Mouse (Mus musculus) stomach, postnatal 0 days (tissue): ENCODE measurements around the gene Dkkl1. TPM values are rescaled to one million over a fixed set of nuclear protein-coding genes. Genes with fewer than 3 reads are reported as not detected.

ENCODE experiments used
- ATAC-seq: fragments of 200-750 bp; cut with Nextera tagmentation; 2 replicates; pipeline ENCODE4 v1.8.0; 2017; ENCODE audit not compliant: low FRiP score, low TSS enrichment
- DNase-seq: peaks from one replicate; pipeline ENCODE4 v3.0.0-alpha.2; 2016; ENCODE audit warnings: low spot score
- H3K27ac ChIP-seq: fragments of 300-500 bp; sonication (generic); replicated peaks from 2 replicates; pipeline ENCODE4 v1.5.1; 2014; ENCODE audit warnings: mild to moderate bottlenecking, control low read depth
- H3K27me3 ChIP-seq: fragments of 300-500 bp; sonication (generic); 2 replicates; pipeline ENCODE4 v1.6.1; 2014; ENCODE audit warnings: low read length; ENCODE audit not compliant: control insufficient read depth, insufficient read depth
- H3K36me3 ChIP-seq: fragments of 300-500 bp; sonication (generic); 2 replicates; pipeline ENCODE4 v1.6.1; 2014; ENCODE audit warnings: low read length, mixed read lengths; ENCODE audit not compliant: control insufficient read depth, insufficient read depth
- H3K4me1 ChIP-seq: fragments of 300-500 bp; sonication (generic); replicated peaks from 2 replicates; pipeline ENCODE4 v1.6.1; 2014; ENCODE audit warnings: antibody characterized with exemption; ENCODE audit not compliant: control insufficient read depth, insufficient read depth
- H3K4me2 ChIP-seq: fragments of 300-500 bp; sonication (generic); replicated peaks from 2 replicates; pipeline ENCODE4 v1.6.1; 2014; ENCODE audit warnings: low read depth, mild to moderate bottlenecking, control low read depth, moderate library complexity
- H3K4me3 ChIP-seq: fragments of 300-500 bp; sonication (generic); 2 replicates; pipeline ENCODE4 v1.5.1; 2014; ENCODE audit warnings: low read depth, low read length, control low read depth
- H3K9ac ChIP-seq: fragments of 300-500 bp; sonication (generic); 2 replicates; pipeline ENCODE4 v1.6.1; 2014; ENCODE audit warnings: mild to moderate bottlenecking, low read length, control low read depth, mixed read lengths
- H3K9me3 ChIP-seq: fragments of 300-500 bp; sonication (generic); 2 replicates; pipeline ENCODE4 v1.6.1; 2016; ENCODE audit warnings: low read length; ENCODE audit not compliant: control insufficient read depth
- CTCF ChIP-seq: IDR thresholded peaks from 2 replicates; pipeline ENCODE4 v1.5.1; 2016; ENCODE audit warnings: antibody characterized with exemption, low read depth, mild to moderate bottlenecking, moderate library complexity
- EP300 ChIP-seq: optimal IDR thresholded peaks from 2 replicates; pipeline ENCODE3; 2016; ENCODE audit warnings: antibody characterized with exemption
- WGBS: fragments of 180-500 bp; shearing (Covaris S2); extraction: QIAGEN DNeasy Blood & Tissue Kit; methylation state at CpG from one replicate; pipeline ENCODE4 v1.1.7; 2014; 5-methylcytosine and 5-hydroxymethylcytosine counted together
- polyA plus RNA-seq: library from polyadenylated mRNA; unstranded; fragments of >200 nt; fragmentation: Nextera tagmentation; extraction: Ambion mirVana; gene quantifications from 2 replicates; pipeline ENCODE4 v1.2.1, GENCODE M21; 2015

Gene Dkkl1
- polyA plus RNA-seq, 1 experiment from 2014 or later: 48.4 TPM

DNA sequence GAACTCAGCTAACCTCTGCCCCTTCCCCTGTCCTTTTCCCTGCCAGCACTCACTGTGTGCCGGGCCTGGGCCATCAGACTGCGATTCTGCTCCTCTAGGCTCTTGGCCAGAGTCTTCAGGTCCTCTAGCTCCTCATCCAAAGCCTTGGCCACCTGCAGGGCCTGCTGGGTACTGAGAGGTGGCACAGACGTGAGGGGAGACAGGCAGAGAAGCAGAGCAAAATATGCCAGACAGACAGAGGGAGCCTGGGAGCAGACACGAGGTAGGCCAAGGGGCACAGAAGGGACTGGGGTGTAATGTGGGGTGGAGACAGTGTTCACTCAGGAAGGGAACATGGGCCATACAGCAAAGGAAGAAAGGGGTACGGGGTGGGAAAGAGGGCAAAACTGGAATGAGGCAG, 18.5 kb downstream of the Dkkl1 start:
- H3K27me3 ChIP-seq: no peaks in the 10 kb centered on the region
- H3K9ac ChIP-seq: no peak overlapping the region
- DNase-seq (no peak), ATAC-seq (no peak)
- H3K4me2 ChIP-seq: no peak overlapping the region
- no peak overlapping the region for H3K27ac ChIP-seq
- 72% methylated on average over 5 of the region's 5 CpGs for WGBS
- H3K4me3 ChIP-seq: no peak overlapping the region
- peak; percentile 22 for TF ChIP-seq CTCF
- no peak for TF ChIP-seq EP300
- H3K4me1 ChIP-seq: no peaks in the 10 kb centered on the region
- H3K36me3 ChIP-seq: no peaks in the 10 kb centered on the region
- H3K9me3 ChIP-seq: no peaks in the 10 kb centered on the region

- Histone ChIP-seq H3K36me3 (no peaks in the 10 kb centered on the region), H3K9me3 (no peaks in the 10 kb centered on the region), H3K4me1 (no peaks in the 10 kb centered on the region), H3K27ac (no peak overlapping the region), H3K27me3 (no peaks in the 10 kb centered on the region), H3K4me2 (no peak overlapping the region), H3K4me3 (no peak overlapping the region), H3K9ac (no peak overlapping the region)
- TF ChIP-seq CTCF (no peak), EP300 (no peak)
- WGBS: 84% methylated on average over 7 of the region's 7 CpGs
- ATAC-seq: no peak
- no peak for DNase-seq
These were observed 19.2 kb downstream of the Dkkl1 start for GRCm38 (mm10) chr7:45192585-45193310.

DNA sequence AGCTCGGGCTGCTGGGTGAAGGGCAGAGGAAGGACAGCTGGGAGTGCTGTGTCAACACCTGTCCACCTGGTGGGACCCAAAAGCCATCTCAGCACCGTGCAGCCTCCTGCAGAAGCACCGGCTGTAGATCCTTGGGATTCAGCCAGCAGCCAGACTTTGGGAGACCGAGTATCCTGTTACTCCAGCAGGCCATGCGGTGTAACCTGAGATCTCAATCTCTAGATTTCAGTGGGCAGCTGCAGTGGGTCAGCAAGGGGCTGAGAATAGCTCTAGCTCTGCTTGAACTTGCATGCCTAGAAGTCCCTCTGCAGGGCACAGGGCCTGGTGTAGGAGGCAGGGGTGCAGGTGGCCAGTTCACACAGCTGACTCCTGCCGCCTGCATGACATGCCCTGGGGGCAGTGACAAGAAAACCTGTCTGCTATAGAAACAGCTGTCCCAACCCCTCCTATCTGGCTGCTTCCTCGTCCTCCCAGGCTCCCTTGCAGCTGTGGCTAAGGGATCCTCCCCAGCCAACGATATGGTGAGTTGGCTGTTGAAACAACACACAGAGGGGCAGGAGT, 20.1 kb downstream of the Dkkl1 start:
- no peaks in the 10 kb centered on the region for H3K36me3 ChIP-seq
- WGBS: 14% methylated on average over 8 of the region's 8 CpGs
- no peak overlapping the region for H3K9ac ChIP-seq
- no peak for TF ChIP-seq CTCF
- TF ChIP-seq EP300: no peak
- no peak overlapping the region for H3K27ac ChIP-seq
- no peaks in the 10 kb centered on the region for H3K9me3 ChIP-seq
- H3K4me3 ChIP-seq: no peak overlapping the region
- no peak overlapping the region for H3K4me2 ChIP-seq
- no peaks in the 10 kb centered on the region for H3K27me3 ChIP-seq
- DNase-seq (no peak), ATAC-seq (no peak)
- H3K4me1 ChIP-seq: no peaks in the 10 kb centered on the region

DNA sequence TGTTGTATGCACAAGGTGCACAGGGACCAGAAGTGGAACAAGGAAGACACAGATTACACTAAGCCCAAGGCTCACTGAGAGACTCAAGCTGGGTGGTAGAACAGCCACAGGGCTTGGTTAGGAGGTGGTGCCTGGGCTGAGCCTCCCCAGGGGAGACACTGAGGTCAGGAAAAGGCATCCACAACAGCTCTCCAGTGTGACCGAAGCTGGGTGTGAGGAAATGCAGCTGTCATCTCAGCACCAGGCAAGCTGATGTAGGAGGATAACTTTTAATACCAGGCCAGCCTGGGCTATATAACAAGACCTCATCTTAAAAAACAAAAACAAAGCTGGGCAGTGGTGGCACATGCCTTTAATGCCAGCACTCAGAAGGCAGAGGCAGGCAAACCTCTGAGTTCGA, 20.8 kb downstream of the Dkkl1 start:
- WGBS: 57% methylated on average over 2 of the region's 2 CpGs
- Histone ChIP-seq H3K9ac (no peak overlapping the region), H3K36me3 (no peaks in the 10 kb centered on the region), H3K27me3 (no peaks in the 10 kb centered on the region), H3K4me2 (no peak overlapping the region), H3K4me1 (no peaks in the 10 kb centered on the region), H3K4me3 (no peak overlapping the region), H3K9me3 (no peaks in the 10 kb centered on the region), H3K27ac (no peak overlapping the region)
- ATAC-seq: no peak
- no peak for TF ChIP-seq CTCF
- TF ChIP-seq EP300: no peak
- DNase-seq: no peak

GRCm38 (mm10) chr7:45190186-45190585, 21.8 kb downstream of the Dkkl1 start:
- no peak overlapping the region for H3K4me3 ChIP-seq
- H3K4me2 ChIP-seq: no peak overlapping the region
- no peak for DNase-seq
- no peaks in the 10 kb centered on the region for H3K36me3 ChIP-seq
- H3K9me3 ChIP-seq: no peaks in the 10 kb centered on the region
- H3K27ac ChIP-seq: no peak overlapping the region
- no peaks in the 10 kb centered on the region for H3K4me1 ChIP-seq
- no peak overlapping the region for H3K9ac ChIP-seq
- WGBS: 74% methylated on average over 6 of the region's 6 CpGs
- TF ChIP-seq EP300 (no peak), CTCF (no peak)
- no peaks in the 10 kb centered on the region for H3K27me3 ChIP-seq
- no peak for ATAC-seq

GRCm38 (mm10) chr7:45189600-45189999, 22.3 kb downstream of the Dkkl1 start:
- H3K27ac ChIP-seq: no peak overlapping the region
- H3K4me2 ChIP-seq: no peak overlapping the region
- WGBS: 48% methylated on average over 16 of the region's 16 CpGs
- DNase-seq (no peak), ATAC-seq (no peak)
- H3K9me3 ChIP-seq: no peaks in the 10 kb centered on the region
- no peak overlapping the region for H3K4me3 ChIP-seq
- H3K36me3 ChIP-seq: no peaks in the 10 kb centered on the region
- H3K4me1 ChIP-seq: no peaks in the 10 kb centered on the region
- no peak overlapping the region for H3K9ac ChIP-seq
- no peaks in the 10 kb centered on the region for H3K27me3 ChIP-seq
- TF ChIP-seq CTCF (no peak), EP300 (no peak)
